Mouse (Mus musculus) layer of hippocampus, postnatal 14 days (tissue): ENCODE data around the gene Pou6f1. TPM values are rescaled to one million over a fixed set of nuclear protein-coding genes. Genes with fewer than 3 reads are reported as not detected.

ENCODE experiments used
- DNase-seq, 2 experiments: peaks; one replicate each; pipeline ENCODE4 v3.0.0; 2021 to 2022; ENCODE audit warnings: low spot score in 2 of 2, mixed read lengths in 1 of 2
- microRNA-seq, 2 experiments: library from miRNA; unstranded; fragments of <30 nt; microRNA quantifications; one replicate each; pipeline ENCODE4 v1.2.0; 2021
- total RNA-seq, 2 experiments: library from RNA; stranded (reverse); gene quantifications; 2 replicates each; pipeline ENCODE4 v1.2.3; 2021

Pou6f1 gene
- total RNA-seq, 2 experiments from 2014 or later: 93.9 to 99.1 TPM

GRCm38 (mm10) chr15:100525405-100525804, 74.4 kb downstream of the Pou6f1 start:
- no peak for DNase-seq

Small RNA genes lying within 50 kb of the gene (microRNA-seq; reads per million reads assigned to microRNA genes)
- 0 to 0.45 reads per million in 2 experiments for gene Mir6961

Other genes with a start within 250 kb of the Pou6f1 start
- gene Methig1, start 246.8 kb downstream of the Pou6f1 start, total RNA-seq: not detected
- under 1 TPM; 0.37 to 0.55 TPM for gene Mettl7a2, start 246.8 kb downstream of the Pou6f1 start, total RNA-seq
- not detected for gene Higd1c, start 235.4 kb downstream of the Pou6f1 start, total RNA-seq
- not detected for gene Gm5475, start 177.8 kb downstream of the Pou6f1 start, total RNA-seq
- gene Slc11a2, start 174.9 kb downstream of the Pou6f1 start, total RNA-seq: 10 to 100 TPM; 61.4 to 65.1 TPM
- gene Letmd1, start 131.0 kb downstream of the Pou6f1 start, total RNA-seq: 10 to 100 TPM; 61.1 to 66.6 TPM
- 10 to 100 TPM; 27.6 to 28.9 TPM for gene Csrnp2, start 104.5 kb downstream of the Pou6f1 start, total RNA-seq
- gene Tfcp2, start 48.0 kb downstream of the Pou6f1 start, total RNA-seq: 10 to 100 TPM; 31.1 to 31.6 TPM
- 100 to 1,000 TPM; 105 to 107 TPM for gene Dazap2, start 15.4 kb upstream of the Pou6f1 start, total RNA-seq
- 1 to 10 TPM; 2.1 to 2.7 TPM for gene Smagp, start 37.0 kb upstream of the Pou6f1 start, total RNA-seq
- gene Bin2, start 69.6 kb upstream of the Pou6f1 start, total RNA-seq: 1 to 10 TPM; 4.6 to 5.0 TPM
- 1 to 10 TPM; 1.7 to 1.9 TPM for gene Cela1, start 87.9 kb upstream of the Pou6f1 start, total RNA-seq
- 1 to 10 TPM; 2.0 to 2.1 TPM for gene Galnt6, start 129.4 kb upstream of the Pou6f1 start, total RNA-seq
- 10 to 100 TPM; 79.1 to 82.0 TPM for gene Slc4a8, start 161.8 kb upstream of the Pou6f1 start, total RNA-seq